Comparison of ENCODE assay signal across 13 mouse cellular contexts in genomic region chr3:34640276-34640675, GRCm38 (mm10). TPM values are rescaled to one million over a fixed set of nuclear protein-coding genes. Genes with fewer than 3 reads are reported as not detected.
A peak's percentile ranks its signal among the peaks of the same experiment; 100 is the strongest.
DNase-seq lines count a peak whose midpoint lies in the region; ATAC-seq and TF ChIP-seq lines count a peak whose summit lies in the region.
"Had no signal": no experiment of that assay in that cellular context is flagged by ENCODE, and none has a peak within 500 bp of the region (broad histone marks: within the 10 kb centered on the region; RNA-seq: fewer than 3 reads in every experiment).

No protein-coding gene starts in this region.

- H3K27me3 ChIP-seq in forebrain, embryonic 13.5 days = no peaks in the 10 kb centered on the region
- H3K27me3 ChIP-seq in midbrain, embryonic 11.5 days (ENCODE audit: control insufficient read depth, insufficient read depth, low read length) = peaks cover 9% of the 10 kb centered on the region
- peaks cover 47% of the 10 kb centered on the region for H3K27me3 ChIP-seq in neural tube, embryonic 15.5 days (replicated peaks)

- peak overlapping the region; percentile 87 for H3K4me2 ChIP-seq in forebrain, embryonic 13.5 days
- H3K4me2 ChIP-seq in midbrain, embryonic 11.5 days = peak overlapping the region; percentile 83
- H3K4me2 ChIP-seq in neural tube, embryonic 15.5 days = peak overlapping the region; percentile 55

- no peaks in the 10 kb centered on the region for H3K9me3 ChIP-seq in forebrain, embryonic 13.5 days (replicated peaks)
- no peaks in the 10 kb centered on the region for H3K9me3 ChIP-seq in midbrain, embryonic 11.5 days (ENCODE audit: control insufficient read depth, low read length)
- H3K9me3 ChIP-seq in neural tube, embryonic 15.5 days (replicated peaks) = no peaks in the 10 kb centered on the region

- TF ChIP-seq CTCF in layer of hippocampus, adult 2 months (conservative IDR thresholded peaks at IDR 0.05) = no peak

- peaks cover 82% of the 10 kb centered on the region for H3K4me1 ChIP-seq in forebrain, embryonic 13.5 days
- peaks cover 63% of the 10 kb centered on the region for H3K4me1 ChIP-seq in midbrain, embryonic 11.5 days (ENCODE audit: control insufficient read depth, insufficient read depth, low read length)
- H3K4me1 ChIP-seq in neural tube, embryonic 15.5 days = peaks cover 30% of the 10 kb centered on the region

- no peak for DNase-seq in layer of hippocampus, adult 2 months (ENCODE audit: low spot score in 2 of 2)
- DNase-seq in layer of hippocampus, adult 11-12 months (ENCODE audit: low spot score) = no peak
- peak; percentile 95 for DNase-seq in midbrain, embryonic 11.5 days (ENCODE audit: low spot score, missing footprints)
- DNase-seq in adrenal gland, adult 8-10 months = no peak
- DNase-seq in right cerebral cortex, postnatal 36 days (ENCODE audit: low spot score in 2 of 2) = no peak
- DNase-seq in layer of hippocampus, postnatal 25 days (ENCODE audit: extremely low spot score in 1 of 2, low spot score in 1 of 2) = no peak
- DNase-seq: cerebellum, adult 11-12 months; gastrocnemius, adult 2 months had no signal

- 1% methylated on average over 8 of the region's 8 CpGs for WGBS in forebrain, embryonic 13.5 days
- 4% methylated on average over 8 of the region's 8 CpGs for WGBS in midbrain, embryonic 11.5 days
- 7% methylated on average over 8 of the region's 8 CpGs for WGBS in neural tube, embryonic 15.5 days

- ATAC-seq in forebrain, embryonic 13.5 days = no peak
- ATAC-seq in midbrain, embryonic 11.5 days (ENCODE audit: low FRiP score) = no peak
- ATAC-seq in neural tube, embryonic 15.5 days (ENCODE audit: low FRiP score) = no peak

- peak overlapping the region; percentile 89 for H3K27ac ChIP-seq in layer of hippocampus, adult 2 months
- H3K27ac ChIP-seq in forebrain, embryonic 13.5 days = peak overlapping the region; percentile 95
- H3K27ac ChIP-seq in midbrain, embryonic 11.5 days (ENCODE audit: low read depth, low read length) = no peak overlapping the region
- no peak overlapping the region for H3K27ac ChIP-seq in neural tube, embryonic 15.5 days (replicated peaks)
- H3K27ac ChIP-seq: gastrocnemius, adult 2 months had no signal

- H3K9ac ChIP-seq in forebrain, embryonic 13.5 days = peak overlapping the region; percentile 84
- peak overlapping the region; percentile 60; the same call in 1 of the 2 replicates for H3K9ac ChIP-seq in midbrain, embryonic 11.5 days (ENCODE audit: low read length)
- no peak overlapping the region for H3K9ac ChIP-seq in neural tube, embryonic 15.5 days (replicated peaks)

- no peaks in the 10 kb centered on the region for H3K36me3 ChIP-seq in forebrain, embryonic 13.5 days (ENCODE audit: poor library complexity, severe bottlenecking)
- no peaks in the 10 kb centered on the region for H3K36me3 ChIP-seq in midbrain, embryonic 11.5 days (ENCODE audit: control insufficient read depth, insufficient read depth, low read length)
- H3K36me3 ChIP-seq in neural tube, embryonic 15.5 days = no peaks in the 10 kb centered on the region

- peak overlapping the region; percentile 53 for H3K4me3 ChIP-seq in layer of hippocampus, adult 2 months
- H3K4me3 ChIP-seq in forebrain, embryonic 13.5 days = peak overlapping the region; percentile 49
- H3K4me3 ChIP-seq in midbrain, embryonic 11.5 days (ENCODE audit: low read depth, low read length) = peak overlapping the region; percentile 27
- H3K4me3 ChIP-seq in neural tube, embryonic 15.5 days (replicated peaks) = peak overlapping the region; percentile 26; the same call in 1 of the 2 replicates
- H3K4me3 ChIP-seq: gastrocnemius, adult 2 months had no signal

RNA-seq across cellular contexts. Expression of gene Sox2, which starts 9.9 kb away (rescaled TPM):
- total RNA-seq in layer of hippocampus, adult 2 months (2021) = 10 to 100 TPM; 41.1 to 45.9 TPM
- polyA plus RNA-seq in forebrain, embryonic 13.5 days (2015; fragmentation: Nextera tagmentation; extraction: Ambion mirVana) = 41.3 and 48.4 TPM in 2 replicates
- polyA plus RNA-seq in midbrain, embryonic 11.5 days (2014; fragmentation: Nextera tagmentation; extraction: Ambion mirVana) = 48.7 and 49.5 TPM in 2 replicates
- 11.1 and 13.4 TPM in 2 replicates for polyA plus RNA-seq in neural tube, embryonic 15.5 days (2015; fragmentation: Nextera tagmentation; extraction: Ambion mirVana)
- total RNA-seq in adrenal gland, adult 8-10 months (2022) = under 1 TPM; 0.28 to 0.38 (median 0.33) TPM
- total RNA-seq in layer of hippocampus, postnatal 25 days (2021) = 10 to 100 TPM; 47.2 to 53.7 TPM
- total RNA-seq: gastrocnemius, adult 2 months; liver, adult 2 months; MEL had no signal
- polyA plus RNA-seq: kidney, embryonic 14.5 days; liver, adult 2 months had no signal

Comparison
In these comparisons a context has a peak if more than half of its experiments do, and no peak if none do; other contexts are left out.
1. H3K27ac ChIP-seq: peak in layer of hippocampus, adult 2 months (single experiment) and forebrain, embryonic 13.5 days (single experiment); none in midbrain, embryonic 11.5 days (single experiment) and neural tube, embryonic 15.5 days (single experiment).
2. RNA of gene Sox2, which starts 9.9 kb away (total RNA-seq): 47.2 to 53.7 TPM in layer of hippocampus, postnatal 25 days and 41.1 to 45.9 TPM in layer of hippocampus, adult 2 months; 0.28 to 0.38 TPM in adrenal gland, adult 8-10 months; every median in the first group is over 10 times any median in the second.
3. Peak in every context shown above with its lines, with median percentiles within 50 percentile points of each other: H3K4me3 ChIP-seq and H3K4me2 ChIP-seq.